Mouse (Mus musculus): ENCODE data around the gene Tas2r137.

- TF ChIP-seq MAFK (IDR thresholded peaks at IDR 0.05; ENCODE audit: insufficient read depth, low read depth, low read length) (no peak), ZNF384 (IDR thresholded peaks at IDR 0.05; ENCODE audit: low read depth, low read length) (no peak), ZC3H11A (IDR thresholded peaks at IDR 0.05; ENCODE audit: borderline replicate concordance, low read depth, low read length) (no peak), HCFC1 (IDR thresholded peaks at IDR 0.05; ENCODE audit: borderline replicate concordance, insufficient read depth, low read length) (no peak)
These were observed 11.3 kb upstream of the Tas2r137 start for GRCm38 (mm10) chr6:40479705-40480104.
